Mouse (Mus musculus): Measurements from ENCODE around the gene Wfs1. TPM values are rescaled to one million over a fixed set of nuclear protein-coding genes. Genes with fewer than 3 reads are reported as not detected.
A peak's percentile ranks its signal among the peaks of the same experiment; 100 is the strongest.

The Wfs1 gene
- total and polyA plus RNA-seq, 3 experiments, result 0.56 to 2.5 (median 1.8) TPM

DNA sequence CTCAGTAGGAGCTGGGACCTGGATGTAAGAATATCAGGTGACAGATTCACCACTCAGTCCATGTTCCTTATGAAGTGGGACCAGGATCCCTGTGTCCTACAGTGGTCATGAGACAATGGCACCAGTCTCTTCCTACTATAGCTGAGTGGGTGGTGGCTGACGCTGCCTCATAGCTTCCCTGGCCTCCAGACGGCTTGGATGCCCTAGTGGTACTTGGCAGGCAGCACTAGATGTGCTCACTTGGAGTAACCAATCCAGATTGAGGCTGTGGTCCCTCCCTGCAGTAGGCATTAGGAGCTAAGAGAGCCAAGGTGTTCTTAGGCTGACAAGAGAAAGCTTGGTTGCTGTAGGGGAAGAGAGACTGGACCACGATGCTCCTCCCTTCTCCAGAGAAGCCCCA lies 59.6 kb downstream of the Wfs1 start:
- Histone ChIP-seq H3K4me1 (ENCODE audit: control insufficient read depth in 1 of 2, insufficient read depth in 2 of 2) (peaks cover 3 to 5% of the 10 kb centered on the region in 2 experiments; a peak in 2 of 4 replicates), H3K9ac (ENCODE audit: insufficient read depth, low read depth) (no peak overlapping the region), H3K4me3 (replicated peaks in 1 of 3; ENCODE audit: low read depth in 2 of 3, low read length in 2 of 3, poor library complexity in 1 of 3) (no peak overlapping the region), H3K9me3 (replicated peaks; ENCODE audit: low read length) (peaks cover 9% of the 10 kb centered on the region), H3K79me2 (replicated peaks; ENCODE audit: control insufficient read depth, extremely low read depth, insufficient read depth, poor library complexity, severe bottlenecking) (no peaks in the 10 kb centered on the region), H3K27me3 (replicated peaks) (peaks cover 30% of the 10 kb centered on the region), H3K27ac (ENCODE audit: insufficient read depth, low read depth) (no peak overlapping the region), H3K36me3 (replicated peaks in 1 of 2; ENCODE audit: control insufficient read depth in 1 of 2, insufficient read depth in 1 of 2, low read length in 1 of 2) (no peaks in the 10 kb centered on the region), H3K4me2 (ENCODE audit: insufficient read depth, low read depth, poor library complexity, severe bottlenecking) (no peak overlapping the region)
- dilution Hi-C loops (cut with MboI; ENCODE audit: extremely low pct_ligation_motif_present, extremely low pct_unique_long_range_greater_than_20kb, low sequenced_read_pairs), result no loop called here
- in situ Hi-C loops (cut with MboI; ENCODE audit: low pct_ligation_motif_present, low pct_unique_long_range_greater_than_20kb, low sequenced_read_pairs), result no loop called here
- no peak for TF ChIP-seq TBP (conservative IDR thresholded peaks at IDR 0.05; ENCODE audit: low read depth, low read length)
- no peak for TF ChIP-seq CHD1 (IDR thresholded peaks at IDR 0.05; ENCODE audit: low read depth, low read length)
- TF ChIP-seq ETS1 (conservative IDR thresholded peaks at IDR 0.05; ENCODE audit: low read depth, low read length), result no peak
- TF ChIP-seq MEF2A (IDR thresholded peaks at IDR 0.05; ENCODE audit: borderline replicate concordance, low read depth, low read length), result no peak
- no peak for TF ChIP-seq NELFE (IDR thresholded peaks at IDR 0.05; ENCODE audit: low read depth, low read length)
- TF ChIP-seq RCOR1 (conservative IDR thresholded peaks at IDR 0.05; ENCODE audit: low read depth, low read length), result no peak
- TF ChIP-seq EP300 (IDR thresholded peaks at IDR 0.05; ENCODE audit: low read length), result no peak
- TF ChIP-seq MAFK (IDR thresholded peaks at IDR 0.05; ENCODE audit: insufficient replicate concordance, low read length), result no peak
- no peak for TF ChIP-seq KAT2A (IDR thresholded peaks at IDR 0.05; ENCODE audit: insufficient replicate concordance, low read length)
- no peak for TF ChIP-seq MAZ (IDR thresholded peaks at IDR 0.05; ENCODE audit: low read depth, low read length)
- TF ChIP-seq CHD2 (IDR thresholded peaks at IDR 0.05; ENCODE audit: low read length), result no peak
- no peak for TF ChIP-seq JUN (IDR thresholded peaks at IDR 0.05; ENCODE audit: insufficient read depth, low read depth, low read length)
- TF ChIP-seq ZC3H11A (IDR thresholded peaks at IDR 0.05; ENCODE audit: low read depth, low read length), result no peak
- no peak for TF ChIP-seq POLR2A (IDR thresholded peaks at IDR 0.05; ENCODE audit: low read depth, low read length)
- TF ChIP-seq RAD21 (IDR thresholded peaks at IDR 0.05; ENCODE audit: low read depth, low read length), result no peak
- TF ChIP-seq POLR2AphosphoS2 (IDR thresholded peaks at IDR 0.05; ENCODE audit: low read depth, low read length), result no peak
- no peak for TF ChIP-seq TCF12 (IDR thresholded peaks at IDR 0.05; ENCODE audit: low read depth, low read length)
- no peak for TF ChIP-seq PAX5 (IDR thresholded peaks at IDR 0.05; ENCODE audit: low read length)
- TF ChIP-seq BHLHE40 (IDR thresholded peaks at IDR 0.05; ENCODE audit: low read depth, low read length), result no peak
- DNase-seq (ENCODE audit: extremely low read depth), result no peak

DNA sequence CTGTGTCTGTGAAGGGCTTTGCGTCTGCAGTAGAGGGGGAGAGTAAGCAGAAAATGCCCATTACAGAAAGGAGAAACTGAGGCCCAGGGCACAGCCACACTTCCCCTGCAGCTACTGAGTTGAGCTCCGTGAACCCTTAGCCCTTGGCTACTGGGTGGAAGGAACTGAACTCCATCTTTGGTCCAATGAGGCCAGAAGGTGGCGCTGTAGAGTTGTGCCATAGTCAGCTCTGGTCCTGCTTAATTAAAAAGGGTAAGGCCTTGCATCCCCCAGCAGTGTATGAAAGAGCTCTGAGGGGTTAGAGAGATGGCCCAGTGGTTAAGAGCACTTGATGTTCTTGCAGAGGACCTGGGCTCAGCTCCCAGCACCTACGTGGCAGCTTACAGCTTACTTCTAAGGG lies 60.3 kb downstream of the Wfs1 start:
- Histone ChIP-seq H3K79me2 (replicated peaks; ENCODE audit: control insufficient read depth, extremely low read depth, insufficient read depth, poor library complexity, severe bottlenecking) (no peaks in the 10 kb centered on the region), H3K9me3 (replicated peaks; ENCODE audit: low read length) (peaks cover 9% of the 10 kb centered on the region), H3K27ac (ENCODE audit: insufficient read depth, low read depth) (no peak overlapping the region), H3K4me1 (ENCODE audit: control insufficient read depth in 1 of 2, insufficient read depth in 2 of 2) (peaks cover 7 to 12% of the 10 kb centered on the region in 2 experiments), H3K9ac (ENCODE audit: insufficient read depth, low read depth) (no peak overlapping the region), H3K27me3 (replicated peaks) (peaks cover 27% of the 10 kb centered on the region), H3K36me3 (replicated peaks in 1 of 2; ENCODE audit: control insufficient read depth in 1 of 2, insufficient read depth in 1 of 2, low read length in 1 of 2) (no peaks in the 10 kb centered on the region), H3K4me3 (replicated peaks in 1 of 3; ENCODE audit: low read depth in 2 of 3, low read length in 2 of 3, poor library complexity in 1 of 3) (no peak overlapping the region), H3K4me2 (ENCODE audit: insufficient read depth, low read depth, poor library complexity, severe bottlenecking) (no peak overlapping the region)
- TF ChIP-seq NRF1 (IDR thresholded peaks at IDR 0.05; ENCODE audit: low read depth, low read length) (no peak), CTCF (conservative IDR thresholded peaks at IDR 0.05 in 1 of 2, IDR thresholded peaks at IDR 0.05 in 1 of 2; ENCODE audit: low read depth in 2 of 2, low read length in 2 of 2) (peak; percentile 31 to 56; a peak in 2 of 4 replicates), MEF2A (IDR thresholded peaks at IDR 0.05; ENCODE audit: borderline replicate concordance, low read depth, low read length) (no peak), SMC3 (IDR thresholded peaks at IDR 0.05; ENCODE audit: low read depth, low read length) (peak; percentile 22; the same call in 1 of the 2 replicates), RAD21 (IDR thresholded peaks at IDR 0.05; ENCODE audit: low read depth, low read length) (peak; percentile 17)
- DNase-seq (ENCODE audit: extremely low read depth), result peak; percentile 40
- in situ Hi-C loops (cut with MboI; ENCODE audit: low pct_ligation_motif_present, low pct_unique_long_range_greater_than_20kb, low sequenced_read_pairs), result no loop called here
- dilution Hi-C loops (cut with MboI; ENCODE audit: extremely low pct_ligation_motif_present, extremely low pct_unique_long_range_greater_than_20kb, low sequenced_read_pairs), result no loop called here
